Mouse (Mus musculus) layer of hippocampus, adult 6 months (tissue): Measurements from ENCODE around the gene Cfl2. TPM values are rescaled to one million over a fixed set of nuclear protein-coding genes. Genes with fewer than 3 reads are reported as not detected.

Source experiments
- long read RNA-seq, 2 experiments: library from polyadenylated mRNA; unstranded; transcript quantifications; one replicate each; pipeline ENCODE4 v2.0.0; 2019 to 2020
- polyA plus RNA-seq: library from polyadenylated mRNA; unstranded; fragments of <200 nt; fragmentation: Nextera tagmentation; gene quantifications from 2 replicates; pipeline ENCODE4 v1.2.3, GENCODE M21; 2021

Gene Cfl2
- 93.5 and 104 TPM in 2 replicates for polyA plus RNA-seq
- long read RNA-seq, experiment 1, transcript Cfl2-206 (4 exons, 2,726 nt), result minor isoform, 6 of 182 reads
- long read RNA-seq, experiment 1, transcript Cfl2-201 (4 exons, 2,940 nt), result major isoform, 114 of 182 reads
- long read RNA-seq, experiment 1, transcript Cfl2-203 (4 exons, 1,128 nt), result minor isoform, 21 of 182 reads
- long read RNA-seq, experiment 1, partial matches to known transcripts, result 16 of 182 reads
- long read RNA-seq, experiment 1, other reads (novel, unspliced or antisense), result 21 of 182 reads
- long read RNA-seq, experiment 2, transcript Cfl2-203 (4 exons, 1,128 nt), result minor isoform, 38 of 460 reads
- long read RNA-seq, experiment 2, transcript Cfl2-201 (4 exons, 2,940 nt), result major isoform, 316 of 460 reads
- long read RNA-seq, experiment 2, transcript Cfl2-202 (4 exons, 474 nt), result minor isoform, 9 of 460 reads
- long read RNA-seq, experiment 2, transcript Cfl2-206 (4 exons, 2,726 nt), result minor isoform, 10 of 460 reads
- long read RNA-seq, experiment 2, partial matches to known transcripts, result 7 of 460 reads
- long read RNA-seq, experiment 2, other reads (novel, unspliced or antisense), result 80 of 460 reads

DNA sequence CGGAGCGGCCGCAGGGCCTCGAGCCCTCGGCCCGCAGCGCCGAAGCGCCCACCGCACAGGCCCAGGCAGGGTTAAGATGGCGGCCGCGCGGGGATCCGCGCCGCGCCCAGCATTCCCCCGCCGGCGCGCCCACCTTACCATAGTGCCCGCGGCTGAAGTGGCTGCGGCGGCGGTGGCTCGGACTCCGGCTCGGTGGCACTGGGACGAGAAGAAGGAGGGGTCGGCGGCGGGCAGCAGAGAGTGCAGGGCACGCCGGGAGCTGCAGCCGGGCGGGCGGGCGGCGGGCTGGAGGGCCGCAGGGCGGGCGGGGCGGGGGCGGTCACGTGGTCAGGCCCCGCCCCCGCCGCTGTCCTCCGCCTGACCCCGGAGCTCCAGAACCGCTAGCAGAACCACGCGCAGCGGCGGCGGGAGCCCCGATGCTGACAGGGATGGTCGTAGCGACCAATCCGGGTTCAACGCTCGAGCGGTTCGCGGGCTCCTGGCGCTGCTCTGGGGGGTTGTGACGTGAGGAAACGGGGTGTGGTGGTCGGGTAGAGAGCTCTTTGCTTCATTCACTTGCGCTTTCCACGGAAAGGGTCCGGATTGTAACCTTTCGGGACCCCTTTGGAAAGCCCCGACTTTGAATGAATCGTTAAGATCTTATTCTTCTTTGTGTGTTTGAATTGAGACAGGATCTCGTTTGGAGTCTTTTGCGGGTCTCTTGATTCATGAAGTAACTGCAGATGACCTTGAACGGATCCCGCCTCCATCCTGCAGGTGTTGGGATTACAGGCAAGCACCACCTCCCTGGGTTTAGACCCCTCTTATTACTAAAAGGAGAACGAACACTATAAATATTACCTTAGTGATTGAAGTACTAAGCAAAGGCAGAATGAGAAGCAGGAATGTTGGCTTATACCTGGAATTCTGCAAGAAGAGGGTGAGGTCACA, at the start of gene Cfl2:
Gene Cfl2, minus strand, starts transcription at position 272 of the 930 bp plus-strand sequence.

Other genes starting within 250 kb of the Cfl2 start
- 79.1 and 89.5 TPM in 2 replicates for gene Sptssa, start 206.3 kb downstream of the Cfl2 start, polyA plus RNA-seq
- gene Eapp, start 167.0 kb downstream of the Cfl2 start, polyA plus RNA-seq, result 63.7 and 64.2 TPM in 2 replicates
- gene Snx6, start 67.2 kb downstream of the Cfl2 start, polyA plus RNA-seq, result 80.1 and 89.3 TPM in 2 replicates
- not detected in 2 replicates for gene Gm20403, start 123.7 kb upstream of the Cfl2 start, polyA plus RNA-seq
- 0.10 TPM in 2 replicates for gene Baz1a, start 151.5 kb upstream of the Cfl2 start, polyA plus RNA-seq
- gene 2700097O09Rik, start 217.2 kb upstream of the Cfl2 start, polyA plus RNA-seq, result 10.2 and 11.3 TPM in 2 replicates
- gene Srp54a, start 217.4 kb upstream of the Cfl2 start, polyA plus RNA-seq, result 98.0 and 102 TPM in 2 replicates